Mouse (Mus musculus) 3134 (cell line): ENCODE results near the gene Dusp27.

Experiments used
- DNase-seq: peaks from one replicate; pipeline ENCODE4 v3.0.0-alpha.2; 2011; ENCODE audit warnings: low spot score; ENCODE audit not compliant: insufficient read length; ENCODE audit errors: extremely low read depth

Gene Dusp27

DNA sequence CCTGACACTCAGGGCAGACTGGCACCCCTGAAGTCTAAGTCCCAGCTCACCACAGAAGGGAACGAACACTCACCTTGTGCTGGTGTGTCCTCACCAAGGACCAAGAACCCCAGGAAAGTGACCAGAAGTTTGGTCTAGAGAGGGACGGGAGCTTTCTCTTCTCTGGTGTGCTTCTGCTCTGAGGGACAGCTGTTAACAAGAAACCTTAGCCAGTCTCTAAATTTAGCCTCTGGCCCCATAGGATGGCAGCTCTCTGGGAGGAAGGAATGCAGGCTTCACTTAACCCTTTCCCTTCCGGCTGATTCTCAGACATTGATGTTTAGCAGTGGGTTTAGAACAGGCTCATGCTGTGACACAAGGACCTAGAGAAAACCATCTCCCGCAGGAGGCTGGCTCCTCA lies at the start of gene Dusp27:
TSS of gene Dusp27 (minus strand) at position 204 of the 400 bp plus-strand sequence.
- DNase-seq, result no peak

- no peak for DNase-seq
These were observed 45.9 kb upstream of the Dusp27 start for GRCm38 (mm10) chr1:166173621-166174020.

- no peak for DNase-seq
These were observed 45.3 kb upstream of the Dusp27 start for GRCm38 (mm10) chr1:166172992-166173391.

- no peak for DNase-seq
These were observed 43.1 kb upstream of the Dusp27 start for GRCm38 (mm10) chr1:166170852-166171251.

- no peak for DNase-seq
These were observed 42.0 kb upstream of the Dusp27 start for GRCm38 (mm10) chr1:166169713-166170112.

DNA sequence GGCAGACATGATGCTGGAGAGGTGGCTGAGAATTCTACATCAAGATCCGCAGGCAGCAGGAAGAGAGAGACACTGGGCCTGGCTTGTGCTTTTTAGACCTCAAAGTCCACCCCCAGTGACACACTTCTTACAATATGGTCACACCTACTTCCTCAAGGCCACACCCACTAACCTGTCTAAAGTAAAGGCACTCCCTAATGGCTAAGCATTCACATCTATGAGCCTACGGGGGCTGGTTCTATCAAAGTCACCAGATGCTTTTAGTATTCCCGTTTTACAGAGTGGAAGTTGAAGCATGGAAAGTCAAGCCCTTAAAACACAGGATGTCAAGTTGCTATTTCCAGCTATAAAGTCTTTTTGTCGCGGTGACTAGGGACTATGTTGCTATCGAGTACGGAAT lies 40.3 kb upstream of the Dusp27 start:
- no peak for DNase-seq

- no peak for DNase-seq
These were observed 39.7 kb upstream of the Dusp27 start for GRCm38 (mm10) chr1:166167405-166167804.

- DNase-seq, result no peak
These were observed 37.4 kb upstream of the Dusp27 start for GRCm38 (mm10) chr1:166165159-166165558.

DNA sequence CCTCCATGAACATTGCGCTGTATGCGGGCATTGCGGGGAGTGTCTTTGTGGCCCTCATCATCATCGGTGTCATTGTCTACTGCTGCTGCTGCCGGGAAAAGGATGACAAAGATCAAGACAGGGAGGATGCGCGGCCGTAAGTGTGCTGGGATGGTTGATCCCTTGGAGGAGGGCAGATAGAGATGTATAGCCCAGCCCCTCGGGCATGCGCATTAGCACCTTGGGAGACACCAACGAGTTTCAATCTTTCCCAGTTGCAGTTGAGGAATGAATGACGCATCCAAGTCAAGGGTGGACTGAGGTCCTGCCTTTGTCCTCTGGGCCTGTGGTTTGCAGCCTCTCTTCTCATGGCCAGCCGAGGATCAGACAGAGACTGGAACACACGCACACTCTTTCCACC lies 36.9 kb upstream of the Dusp27 start:
- no peak for DNase-seq

GRCm38 (mm10) chr1:166160569-166161445 lies 33.1 kb upstream of the Dusp27 start:
- peak; percentile 44 for DNase-seq

GRCm38 (mm10) chr1:166160111-166160510 lies 32.4 kb upstream of the Dusp27 start:
- no peak for DNase-seq

GRCm38 (mm10) chr1:166158664-166159063 lies 30.9 kb upstream of the Dusp27 start:
- DNase-seq, result no peak

- no peak for DNase-seq
These were observed 30.0 kb upstream of the Dusp27 start for GRCm38 (mm10) chr1:166157712-166158111.

DNA sequence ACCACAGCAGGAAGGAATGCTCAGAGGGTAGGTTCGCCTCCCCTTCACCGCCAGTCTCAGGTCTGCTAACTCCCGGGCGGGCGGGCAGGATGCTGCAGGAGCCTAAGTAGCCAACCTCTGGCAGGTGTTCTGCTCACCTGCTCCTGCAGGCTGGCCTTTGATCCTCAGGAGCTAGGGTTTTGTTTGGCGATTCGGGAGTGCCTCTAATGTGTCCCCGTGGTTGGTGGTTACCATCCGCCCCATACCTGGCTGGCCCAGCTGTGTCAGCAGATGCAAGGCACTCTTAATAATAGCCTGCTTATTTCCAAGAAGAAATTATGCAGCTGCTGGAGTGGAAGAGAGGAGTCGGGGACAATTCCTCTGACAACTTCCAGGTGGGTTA lies 27.4 kb upstream of the Dusp27 start:
- no peak for DNase-seq

- peak; percentile 45 for DNase-seq
These were observed 26.7 kb upstream of the Dusp27 start for GRCm38 (mm10) chr1:166154162-166155112.

DNA sequence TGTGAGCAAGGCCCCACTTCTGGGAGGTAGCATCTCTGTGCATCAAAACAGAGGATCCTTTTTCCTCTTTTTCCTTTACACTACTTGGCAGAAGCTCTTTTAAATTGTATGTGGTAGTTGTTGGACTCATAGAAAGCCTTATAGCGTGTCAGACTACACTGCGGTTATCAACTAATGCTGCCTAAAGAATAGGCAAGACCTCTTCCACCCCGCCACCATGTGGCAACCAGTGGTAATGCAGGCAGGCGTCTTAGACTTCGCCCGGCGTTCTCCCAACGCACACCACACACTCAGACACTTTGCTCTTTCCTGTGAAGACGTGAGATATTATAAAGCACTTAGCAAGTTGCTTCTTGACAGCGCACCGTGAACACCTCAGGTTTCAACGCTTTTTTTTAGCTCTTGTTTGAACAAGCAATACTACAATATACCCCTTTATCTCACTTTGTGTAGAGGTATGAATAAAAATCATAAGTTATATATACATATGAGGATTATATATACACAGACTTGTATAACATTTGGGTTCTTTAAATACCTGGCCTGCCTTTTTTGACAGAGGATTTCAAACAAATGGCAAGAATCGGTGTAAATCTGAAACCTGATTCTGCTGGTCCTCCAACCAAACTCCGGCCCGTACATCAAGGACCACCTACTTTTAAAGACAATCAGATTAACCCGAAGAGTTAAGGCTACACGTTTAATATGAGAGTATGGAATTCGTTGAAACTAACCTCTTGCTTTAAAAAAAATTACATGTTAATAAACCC lies 25.8 kb upstream of the Dusp27 start:
- peak; percentile 65 for DNase-seq

DNA sequence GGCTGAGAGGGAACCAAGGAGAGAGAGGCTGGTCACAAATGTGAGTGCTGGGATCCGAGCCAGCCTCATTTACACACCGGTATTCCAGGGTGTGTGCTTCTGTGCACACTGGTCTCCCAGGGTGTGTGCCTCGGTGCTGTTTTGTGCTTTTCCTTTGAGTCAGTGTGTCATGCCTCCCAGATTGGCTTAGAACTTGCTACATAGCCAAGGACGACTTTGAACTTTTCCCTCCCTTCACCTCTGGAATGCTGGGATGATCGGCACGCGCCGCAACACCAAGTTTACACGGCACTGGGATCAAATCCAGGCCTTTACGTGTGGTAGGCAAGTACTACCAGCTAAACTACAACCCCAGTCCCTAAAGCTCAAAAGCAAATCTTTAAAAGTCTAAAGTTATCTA lies 24.3 kb upstream of the Dusp27 start:
- no peak for DNase-seq

- DNase-seq, result no peak
These were observed 23.6 kb upstream of the Dusp27 start for GRCm38 (mm10) chr1:166151341-166151740.

DNA sequence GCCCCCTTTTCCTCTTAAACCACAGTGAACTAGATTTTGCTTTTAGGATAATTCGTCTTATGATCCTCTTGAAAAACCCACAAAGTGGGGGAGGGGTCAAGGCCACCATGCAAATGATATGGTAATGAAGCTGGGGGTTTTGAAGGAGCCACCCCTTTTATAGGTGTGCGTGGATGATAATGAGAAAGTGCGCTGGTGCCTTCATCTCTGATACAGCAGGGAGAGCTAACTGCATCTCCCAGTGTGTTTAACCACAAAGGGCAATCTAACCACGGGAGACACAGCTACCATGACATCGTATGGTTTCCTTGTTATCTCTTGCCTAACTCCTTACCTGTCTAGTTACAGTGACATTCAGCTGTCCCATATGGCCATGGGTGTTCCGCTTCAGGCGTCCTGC lies 22.3 kb upstream of the Dusp27 start:
- DNase-seq, result no peak

DNA sequence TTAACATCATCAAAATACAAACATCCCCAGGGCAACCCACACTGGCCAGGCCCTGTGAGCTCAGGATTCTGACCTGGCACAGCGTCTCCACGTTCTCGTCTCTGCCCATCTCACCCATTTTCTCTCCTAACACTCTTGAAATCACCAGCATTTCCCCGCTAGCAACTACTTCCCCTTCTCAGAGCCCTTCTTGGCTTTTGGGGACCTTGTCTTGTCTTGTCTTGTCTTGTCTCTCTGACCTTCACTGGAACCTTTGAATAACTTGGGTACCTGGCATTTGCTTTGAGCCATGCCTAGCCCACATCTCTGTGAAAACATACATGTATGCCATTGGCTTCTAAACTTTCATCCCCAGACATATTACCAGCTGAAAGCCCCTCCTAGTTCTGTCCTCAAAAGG lies 21.7 kb upstream of the Dusp27 start:
- DNase-seq, result no peak

DNA sequence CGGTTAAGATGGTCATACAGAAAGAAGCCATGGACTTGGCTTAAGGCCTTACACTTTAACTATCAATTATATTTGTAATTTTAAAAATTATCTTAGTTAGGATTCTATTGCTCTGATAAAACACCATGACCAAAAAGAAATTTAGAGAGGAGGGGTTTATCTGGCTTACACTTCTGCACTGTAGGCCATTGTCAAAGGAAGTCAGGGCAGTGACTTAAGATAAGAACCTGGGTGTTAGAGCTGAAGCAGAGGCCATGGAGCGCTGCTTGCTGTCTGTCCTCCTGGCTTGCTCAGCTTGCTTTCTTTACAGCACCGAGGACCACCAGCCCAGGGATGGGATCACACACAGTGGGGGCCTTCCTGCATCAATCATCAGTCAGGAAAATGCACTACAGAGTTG lies 19.9 kb upstream of the Dusp27 start:
- no peak for DNase-seq
